Mouse (Mus musculus): ENCODE measurements around the gene Arhgap24. TPM values are rescaled to one million over a fixed set of nuclear protein-coding genes. Genes with fewer than 3 reads are reported as not detected.

Gene Arhgap24
- polyA plus RNA-seq, 1 experiment from 2014 or later, result 4.2 TPM

- ATAC-seq (ENCODE audit: insufficient read depth, low FRiP score, low TSS enrichment), result no peak
- Histone ChIP-seq H3K4me2 (ENCODE audit: low read depth) (no peak overlapping the region), H3K4me3 (ENCODE audit: low read depth, low read length) (no peak overlapping the region), H3K27me3 (ENCODE audit: control insufficient read depth, insufficient read depth, low read length) (no peaks in the 10 kb centered on the region), H3K9ac (ENCODE audit: low read length) (no peak overlapping the region), H3K4me1 (ENCODE audit: control insufficient read depth, insufficient read depth, low read length) (no peaks in the 10 kb centered on the region), H3K9me3 (ENCODE audit: control insufficient read depth, low read length) (no peaks in the 10 kb centered on the region), H3K27ac (ENCODE audit: low read depth, low read length) (no peak overlapping the region), H3K36me3 (ENCODE audit: control insufficient read depth, insufficient read depth, low read length) (no peaks in the 10 kb centered on the region)
- WGBS, result 17% methylated on average over 4 of the region's 4 CpGs
- peak; percentile 49 for DNase-seq (ENCODE audit: low spot score)
These were observed 211.3 kb downstream of the Arhgap24 start for GRCm38 (mm10) chr5:102692487-102692886.

GRCm38 (mm10) chr5:102693192-102693591 lies 212.0 kb downstream of the Arhgap24 start:
- WGBS, result 57% methylated on average over 2 of the region's 2 CpGs
- H3K4me2 ChIP-seq (ENCODE audit: low read depth), result no peak overlapping the region
- no peak overlapping the region for H3K27ac ChIP-seq (ENCODE audit: low read depth, low read length)

GRCm38 (mm10) chr5:102693871-102694270 lies 212.7 kb downstream of the Arhgap24 start:
- DNase-seq (ENCODE audit: low spot score), result no peak

More at GRCm38 (mm10) chr5:102693192-102693591, 212.0 kb downstream of the Arhgap24 start:
- Histone ChIP-seq H3K27me3 (ENCODE audit: control insufficient read depth, insufficient read depth, low read length) (no peaks in the 10 kb centered on the region), H3K36me3 (ENCODE audit: control insufficient read depth, insufficient read depth, low read length) (no peaks in the 10 kb centered on the region), H3K9me3 (ENCODE audit: control insufficient read depth, low read length) (no peaks in the 10 kb centered on the region), H3K4me3 (ENCODE audit: low read depth, low read length) (no peak overlapping the region), H3K4me1 (ENCODE audit: control insufficient read depth, insufficient read depth, low read length) (no peaks in the 10 kb centered on the region), H3K9ac (ENCODE audit: low read length) (no peak overlapping the region)
- no peak for ATAC-seq (ENCODE audit: insufficient read depth, low FRiP score, low TSS enrichment)
- no peak for DNase-seq (ENCODE audit: low spot score)

GRCm38 (mm10) chr5:102697784-102698183 lies 216.6 kb downstream of the Arhgap24 start:
- Histone ChIP-seq H3K27me3 (ENCODE audit: control insufficient read depth, insufficient read depth, low read length) (no peaks in the 10 kb centered on the region), H3K9ac (ENCODE audit: low read length) (no peak overlapping the region), H3K9me3 (ENCODE audit: control insufficient read depth, low read length) (no peaks in the 10 kb centered on the region), H3K27ac (ENCODE audit: low read depth, low read length) (no peak overlapping the region), H3K36me3 (ENCODE audit: control insufficient read depth, insufficient read depth, low read length) (no peaks in the 10 kb centered on the region), H3K4me1 (ENCODE audit: control insufficient read depth, insufficient read depth, low read length) (no peaks in the 10 kb centered on the region), H3K4me3 (ENCODE audit: low read depth, low read length) (no peak overlapping the region), H3K4me2 (ENCODE audit: low read depth) (no peak overlapping the region)
- DNase-seq (ENCODE audit: low spot score), result no peak
- no peak for ATAC-seq (ENCODE audit: insufficient read depth, low FRiP score, low TSS enrichment)
- WGBS, result 93% methylated on average over 1 of the region's 1 CpGs

More at GRCm38 (mm10) chr5:102693871-102694270, 212.7 kb downstream of the Arhgap24 start:
- no peak overlapping the region for H3K27ac ChIP-seq (ENCODE audit: low read depth, low read length)
- ATAC-seq (ENCODE audit: insufficient read depth, low FRiP score, low TSS enrichment), result no peak
- WGBS, result 87% methylated on average over 3 of the region's 3 CpGs
- no peaks in the 10 kb centered on the region for H3K4me1 ChIP-seq (ENCODE audit: control insufficient read depth, insufficient read depth, low read length)
- H3K36me3 ChIP-seq (ENCODE audit: control insufficient read depth, insufficient read depth, low read length), result no peaks in the 10 kb centered on the region
- no peaks in the 10 kb centered on the region for H3K9me3 ChIP-seq (ENCODE audit: control insufficient read depth, low read length)
- H3K4me3 ChIP-seq (ENCODE audit: low read depth, low read length), result no peak overlapping the region
- H3K4me2 ChIP-seq (ENCODE audit: low read depth), result no peak overlapping the region
- no peaks in the 10 kb centered on the region for H3K27me3 ChIP-seq (ENCODE audit: control insufficient read depth, insufficient read depth, low read length)
- no peak overlapping the region for H3K9ac ChIP-seq (ENCODE audit: low read length)

GRCm38 (mm10) chr5:102698396-102698795 lies 217.2 kb downstream of the Arhgap24 start:
- DNase-seq (ENCODE audit: low spot score) (no peak), ATAC-seq (ENCODE audit: insufficient read depth, low FRiP score, low TSS enrichment) (no peak)
- WGBS, result 92% methylated on average over 5 of the region's 5 CpGs
- Histone ChIP-seq H3K36me3 (ENCODE audit: control insufficient read depth, insufficient read depth, low read length) (no peaks in the 10 kb centered on the region), H3K4me3 (ENCODE audit: low read depth, low read length) (no peak overlapping the region), H3K27me3 (ENCODE audit: control insufficient read depth, insufficient read depth, low read length) (no peaks in the 10 kb centered on the region), H3K9ac (ENCODE audit: low read length) (no peak overlapping the region), H3K4me2 (ENCODE audit: low read depth) (no peak overlapping the region), H3K27ac (ENCODE audit: low read depth, low read length) (no peak overlapping the region), H3K9me3 (ENCODE audit: control insufficient read depth, low read length) (no peaks in the 10 kb centered on the region), H3K4me1 (ENCODE audit: control insufficient read depth, insufficient read depth, low read length) (no peaks in the 10 kb centered on the region)

GRCm38 (mm10) chr5:102698891-102699290 lies 217.7 kb downstream of the Arhgap24 start:
- Histone ChIP-seq H3K9ac (ENCODE audit: low read length) (no peak overlapping the region), H3K27ac (ENCODE audit: low read depth, low read length) (no peak overlapping the region), H3K4me3 (ENCODE audit: low read depth, low read length) (no peak overlapping the region), H3K27me3 (ENCODE audit: control insufficient read depth, insufficient read depth, low read length) (no peaks in the 10 kb centered on the region), H3K4me1 (ENCODE audit: control insufficient read depth, insufficient read depth, low read length) (no peaks in the 10 kb centered on the region), H3K36me3 (ENCODE audit: control insufficient read depth, insufficient read depth, low read length) (no peaks in the 10 kb centered on the region), H3K9me3 (ENCODE audit: control insufficient read depth, low read length) (no peaks in the 10 kb centered on the region), H3K4me2 (ENCODE audit: low read depth) (no peak overlapping the region)
- DNase-seq (ENCODE audit: low spot score) (no peak), ATAC-seq (ENCODE audit: insufficient read depth, low FRiP score, low TSS enrichment) (no peak)
- WGBS, result 93% methylated on average over 2 of the region's 2 CpGs

GRCm38 (mm10) chr5:102702581-102702980 lies 221.4 kb downstream of the Arhgap24 start:
- 84% methylated on average over 6 of the region's 6 CpGs for WGBS
- Histone ChIP-seq H3K9me3 (ENCODE audit: control insufficient read depth, low read length) (no peaks in the 10 kb centered on the region), H3K27me3 (ENCODE audit: control insufficient read depth, insufficient read depth, low read length) (no peaks in the 10 kb centered on the region), H3K4me1 (ENCODE audit: control insufficient read depth, insufficient read depth, low read length) (no peaks in the 10 kb centered on the region), H3K4me3 (ENCODE audit: low read depth, low read length) (no peak overlapping the region), H3K27ac (ENCODE audit: low read depth, low read length) (no peak overlapping the region), H3K36me3 (ENCODE audit: control insufficient read depth, insufficient read depth, low read length) (no peaks in the 10 kb centered on the region), H3K4me2 (ENCODE audit: low read depth) (no peak overlapping the region), H3K9ac (ENCODE audit: low read length) (no peak overlapping the region)
- no peak for ATAC-seq (ENCODE audit: insufficient read depth, low FRiP score, low TSS enrichment)
- DNase-seq (ENCODE audit: low spot score), result no peak

- Histone ChIP-seq H3K4me1 (ENCODE audit: control insufficient read depth, insufficient read depth, low read length) (no peaks in the 10 kb centered on the region), H3K36me3 (ENCODE audit: control insufficient read depth, insufficient read depth, low read length) (no peaks in the 10 kb centered on the region), H3K4me2 (ENCODE audit: low read depth) (no peak overlapping the region), H3K9ac (ENCODE audit: low read length) (no peak overlapping the region), H3K4me3 (ENCODE audit: low read depth, low read length) (no peak overlapping the region), H3K27me3 (ENCODE audit: control insufficient read depth, insufficient read depth, low read length) (no peaks in the 10 kb centered on the region), H3K27ac (ENCODE audit: low read depth, low read length) (no peak overlapping the region), H3K9me3 (ENCODE audit: control insufficient read depth, low read length) (no peaks in the 10 kb centered on the region)
- WGBS, result 56% methylated on average over 5 of the region's 5 CpGs
- DNase-seq (ENCODE audit: low spot score), result peak; percentile 77
- ATAC-seq (ENCODE audit: insufficient read depth, low FRiP score, low TSS enrichment), result peak; percentile 48; the same call in 1 of the 2 replicates
These were observed 222.3 kb downstream of the Arhgap24 start for GRCm38 (mm10) chr5:102703325-102704099.

- H3K36me3 ChIP-seq (ENCODE audit: control insufficient read depth, insufficient read depth, low read length), result no peaks in the 10 kb centered on the region
- DNase-seq (ENCODE audit: low spot score) (no peak), ATAC-seq (ENCODE audit: insufficient read depth, low FRiP score, low TSS enrichment) (no peak)
- H3K27me3 ChIP-seq (ENCODE audit: control insufficient read depth, insufficient read depth, low read length), result no peaks in the 10 kb centered on the region
- 17% methylated on average over 2 of the region's 2 CpGs for WGBS
- no peaks in the 10 kb centered on the region for H3K4me1 ChIP-seq (ENCODE audit: control insufficient read depth, insufficient read depth, low read length)
- H3K9ac ChIP-seq (ENCODE audit: low read length), result no peak overlapping the region
- no peak overlapping the region for H3K4me3 ChIP-seq (ENCODE audit: low read depth, low read length)
- H3K27ac ChIP-seq (ENCODE audit: low read depth, low read length), result no peak overlapping the region
- no peaks in the 10 kb centered on the region for H3K9me3 ChIP-seq (ENCODE audit: control insufficient read depth, low read length)
- H3K4me2 ChIP-seq (ENCODE audit: low read depth), result no peak overlapping the region
These were observed 224.0 kb downstream of the Arhgap24 start for GRCm38 (mm10) chr5:102705170-102705569.
